Mouse (Mus musculus) cerebellum, adult 9-10 months (tissue): ENCODE results near the gene Urb2.
"Not testable (repeated sequence)": the region's sequence is repeated elsewhere in the genome, so short reads cannot be mapped to it uniquely, and the experiment has no call there.

Experiments
- DNase-seq: peaks from one replicate; pipeline ENCODE4 v3.0.0; 2022

The Urb2 gene

DNA sequence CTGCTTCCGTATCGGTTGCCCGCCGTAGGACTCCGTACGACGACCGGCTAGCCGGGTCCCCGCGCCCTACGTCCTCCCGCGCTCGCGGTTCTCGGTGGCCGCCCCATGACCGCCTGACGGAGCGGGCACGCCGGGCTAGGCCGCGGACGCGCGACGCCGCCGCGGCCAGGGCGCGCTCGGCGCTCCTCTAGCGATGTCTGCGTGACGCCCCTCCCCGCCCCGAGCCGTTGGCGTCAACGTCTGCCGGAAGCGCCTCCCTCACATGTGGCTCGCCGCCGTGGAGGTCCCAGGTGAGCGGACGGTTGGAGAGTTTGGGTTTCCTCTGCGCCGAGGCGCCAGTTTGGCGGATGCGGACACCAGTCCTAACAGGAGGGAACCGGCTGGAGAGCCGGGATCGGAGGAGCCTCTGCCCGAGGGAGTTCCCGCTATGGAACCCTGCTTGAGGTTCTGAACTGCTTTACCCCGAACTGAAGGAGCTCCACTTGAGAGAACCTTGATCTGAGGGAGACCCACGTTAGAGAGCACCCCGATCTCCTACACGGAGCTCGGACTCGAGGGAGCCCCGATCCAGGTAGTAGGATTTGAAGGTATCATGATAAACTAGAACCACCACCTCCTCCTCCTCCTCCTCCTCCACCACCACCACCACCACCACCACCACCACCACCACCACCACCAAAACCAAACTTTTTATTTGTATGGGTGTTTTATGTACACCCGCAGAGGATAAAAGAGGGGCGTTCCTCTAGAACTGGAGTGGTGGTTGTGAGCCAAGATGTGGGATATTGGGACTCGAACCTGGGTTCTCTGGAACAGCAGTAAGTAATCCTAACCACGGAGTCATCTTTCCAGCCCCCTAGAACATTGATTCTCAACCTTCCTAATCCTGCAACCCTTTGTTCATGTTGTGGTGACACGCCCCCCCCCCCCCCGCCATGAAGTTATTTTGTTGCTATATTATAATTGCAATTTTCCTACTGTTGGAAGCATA, at the start of gene Urb2, which contains the start of gene Taf5l:
TSS of gene Urb2 (plus strand) at position 272 of the 991 bp plus-strand sequence.
TSS of gene Taf5l (minus strand) at position 161 of the 991 bp plus-strand sequence.
- DNase-seq = peak; percentile 91

DNA sequence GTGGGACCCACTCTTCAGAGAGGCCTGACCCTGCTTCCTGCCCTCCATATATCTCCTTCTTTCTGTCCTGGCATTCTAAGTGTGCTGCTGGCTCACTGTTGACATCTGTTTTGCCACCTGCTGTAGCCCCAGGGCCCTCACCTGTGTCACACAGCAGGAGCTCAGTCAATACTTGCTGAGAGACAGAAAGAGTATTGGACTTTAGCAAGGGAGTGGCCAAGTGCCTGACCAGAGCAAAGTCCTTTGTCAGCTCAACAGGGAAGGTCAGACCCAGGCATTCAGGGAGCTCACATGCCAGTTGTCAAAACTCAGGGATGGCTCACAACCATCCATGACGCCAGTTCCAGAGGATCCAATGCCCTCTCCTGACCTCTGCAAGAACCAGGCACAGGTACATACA, 47.8 kb upstream of the Urb2 start:
- DNase-seq = no peak

DNA sequence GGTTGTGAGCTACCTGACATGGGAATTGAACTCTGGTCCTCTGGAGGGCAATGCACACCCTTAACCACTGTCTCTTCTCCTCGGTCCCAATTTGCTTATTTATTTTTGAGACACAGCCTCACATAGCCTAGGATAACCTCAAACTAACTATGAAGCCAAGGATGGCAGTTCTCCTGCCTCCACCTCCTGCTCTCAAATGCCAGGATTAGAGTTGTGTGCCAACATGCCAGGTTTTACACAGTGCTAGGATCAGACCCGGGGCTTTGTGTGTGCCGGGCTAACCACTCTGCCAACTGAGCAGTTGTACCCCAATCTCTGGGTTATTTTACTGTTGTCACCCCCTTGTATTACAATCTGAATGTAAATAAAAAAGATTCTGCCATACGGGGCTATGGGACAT, 43.8 kb upstream of the Urb2 start:
- peak; percentile 19 for DNase-seq

DNA sequence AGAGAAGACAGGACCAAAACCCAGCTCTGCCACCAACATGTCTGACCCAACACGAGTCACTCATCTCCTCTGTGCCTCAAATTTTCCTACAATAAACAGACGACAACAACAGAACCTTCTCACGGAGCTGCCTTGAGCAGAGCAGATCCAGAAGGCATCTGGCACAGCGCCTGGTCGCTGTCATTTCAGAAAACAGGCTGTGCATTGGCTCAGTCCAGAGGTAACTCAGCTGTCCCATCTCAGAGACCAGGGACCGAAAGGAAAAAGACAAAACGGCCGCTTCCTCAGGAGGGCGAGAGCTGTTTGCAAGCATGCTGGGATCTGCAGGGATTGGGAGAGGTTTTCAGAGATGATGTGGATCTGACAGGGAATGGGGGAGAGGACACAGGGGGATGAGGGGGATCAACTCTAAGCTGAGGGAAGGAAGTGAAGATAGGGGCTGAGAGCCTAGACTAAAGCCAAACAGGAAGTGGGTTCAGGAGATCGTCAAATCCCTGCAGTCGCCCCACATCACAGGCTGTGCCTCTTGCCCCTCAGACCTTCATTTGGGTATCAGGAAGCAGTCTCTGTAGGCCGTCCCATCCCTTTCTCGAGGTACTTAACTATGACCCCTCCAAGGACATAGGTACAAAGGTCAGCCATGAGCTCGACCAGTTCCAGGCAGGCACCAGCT, 43.0 kb upstream of the Urb2 start:
- peak; percentile 46 for DNase-seq

DNA sequence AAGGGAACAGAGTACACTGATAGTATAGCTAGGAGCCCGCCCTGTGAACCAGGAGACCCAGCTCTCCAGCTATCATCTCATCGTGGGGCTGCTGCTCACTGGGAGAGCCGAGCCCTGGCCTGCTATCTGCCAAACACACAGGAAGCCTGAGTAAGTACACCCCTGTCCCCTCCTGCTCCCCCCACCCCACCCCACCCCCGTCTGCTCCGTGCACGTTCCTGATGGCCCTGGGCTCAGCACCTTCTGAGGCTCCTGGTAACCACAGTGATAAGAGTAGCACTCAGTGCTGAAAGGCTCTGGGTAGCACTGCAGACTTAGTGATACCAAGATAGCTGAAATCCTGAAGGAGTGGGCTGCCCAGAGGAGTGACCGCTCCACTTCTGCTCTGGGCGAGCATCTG, 42.4 kb upstream of the Urb2 start:
- no peak for DNase-seq

DNA sequence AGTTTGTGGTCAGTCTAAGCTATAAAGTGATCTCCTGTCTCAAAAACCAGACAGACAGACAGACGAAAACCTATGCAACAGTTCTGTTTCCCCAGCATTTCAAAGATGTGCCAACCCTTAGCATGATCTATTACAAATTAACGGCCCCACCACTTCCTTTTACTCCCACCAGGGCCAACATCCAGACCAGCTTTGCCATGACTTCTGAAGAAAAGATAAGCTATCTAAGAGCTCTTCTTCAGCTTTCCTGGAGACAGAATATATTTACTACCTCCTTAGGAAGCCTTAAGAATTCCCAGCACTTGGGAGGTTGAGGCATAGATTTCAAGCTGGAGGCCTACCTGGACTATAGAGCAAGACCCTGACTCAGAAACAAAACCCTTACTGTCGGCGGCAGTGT, 41.1 kb upstream of the Urb2 start:
- no peak for DNase-seq

DNA sequence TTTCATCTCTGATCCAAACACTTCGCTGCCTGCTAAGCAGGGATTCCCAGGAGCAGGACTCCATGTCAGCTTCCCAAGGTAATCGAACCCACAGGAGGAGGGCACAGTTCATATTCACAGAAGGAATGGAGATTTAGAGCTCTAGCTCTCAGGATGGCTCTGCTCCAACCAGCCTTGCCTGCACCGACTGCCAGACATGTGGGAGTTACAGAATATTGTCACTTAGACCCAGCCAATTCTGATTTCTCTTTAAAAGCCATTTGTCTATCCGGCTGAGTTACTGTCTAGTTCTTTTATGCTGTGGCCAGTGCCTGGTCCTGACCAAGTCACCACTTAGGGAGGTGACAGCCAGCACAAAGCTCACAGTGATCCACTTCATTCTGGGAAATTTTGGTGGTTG, 39.6 kb upstream of the Urb2 start:
- DNase-seq = peak; percentile 35

DNA sequence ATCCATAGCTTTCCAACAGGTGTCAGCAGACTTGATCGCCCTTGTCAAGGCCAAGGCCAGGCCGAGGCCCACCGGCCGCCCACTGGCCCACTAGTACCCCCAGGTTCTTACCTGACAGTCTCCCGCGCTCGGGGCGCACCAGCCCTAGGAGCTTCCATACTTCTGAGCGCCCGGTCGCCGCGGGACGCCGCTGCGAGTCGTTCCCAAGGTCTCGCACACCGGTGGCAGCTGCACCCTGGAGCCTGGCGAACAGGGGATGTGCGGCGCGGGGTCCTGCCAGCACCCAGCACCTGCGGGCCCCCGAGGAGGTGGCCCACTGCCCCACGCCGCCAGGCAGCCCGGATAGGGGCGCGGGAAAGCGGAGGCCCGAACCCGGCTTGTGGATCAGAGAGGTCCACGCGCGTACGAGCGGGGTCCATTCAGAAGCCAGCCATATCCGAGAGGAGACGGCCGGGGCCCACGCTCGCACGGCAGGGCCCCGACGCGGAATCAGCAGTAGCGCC, 39.0 kb upstream of the Urb2 start:
- peak; percentile 50 for DNase-seq

DNA sequence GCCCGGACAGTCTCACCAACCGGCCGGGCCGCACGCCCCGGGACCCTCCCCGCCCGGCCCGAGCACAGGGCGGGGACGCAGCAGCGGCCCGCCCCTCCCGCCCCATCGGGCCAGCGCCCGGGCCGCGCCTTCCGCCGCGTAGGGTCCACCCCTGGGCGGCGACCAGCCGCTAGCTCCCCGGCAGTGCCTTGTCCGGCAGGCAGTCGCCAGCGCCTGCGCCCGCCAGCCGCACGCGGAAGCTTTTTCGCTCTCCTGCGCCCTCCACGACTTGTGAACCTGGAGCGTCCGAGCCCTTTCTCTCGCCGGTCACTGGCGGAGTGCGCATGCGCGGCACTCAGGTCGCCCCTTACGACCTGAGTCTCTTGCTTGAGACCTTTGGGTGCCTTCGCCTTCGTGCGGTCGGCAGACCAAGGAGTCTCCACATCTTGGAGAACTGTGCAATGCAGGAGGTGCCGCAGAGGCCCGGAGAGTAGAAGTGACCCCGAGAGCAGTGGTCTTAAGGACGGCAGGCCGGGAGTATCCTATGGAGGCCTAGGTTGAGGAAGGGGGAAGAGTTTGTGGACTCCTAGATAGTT, 38.4 kb upstream of the Urb2 start, which contains the start of gene Abcb10:
TSS of gene Abcb10 (minus strand) at position 297 of the 575 bp plus-strand sequence.
- DNase-seq = peak; percentile 88

DNA sequence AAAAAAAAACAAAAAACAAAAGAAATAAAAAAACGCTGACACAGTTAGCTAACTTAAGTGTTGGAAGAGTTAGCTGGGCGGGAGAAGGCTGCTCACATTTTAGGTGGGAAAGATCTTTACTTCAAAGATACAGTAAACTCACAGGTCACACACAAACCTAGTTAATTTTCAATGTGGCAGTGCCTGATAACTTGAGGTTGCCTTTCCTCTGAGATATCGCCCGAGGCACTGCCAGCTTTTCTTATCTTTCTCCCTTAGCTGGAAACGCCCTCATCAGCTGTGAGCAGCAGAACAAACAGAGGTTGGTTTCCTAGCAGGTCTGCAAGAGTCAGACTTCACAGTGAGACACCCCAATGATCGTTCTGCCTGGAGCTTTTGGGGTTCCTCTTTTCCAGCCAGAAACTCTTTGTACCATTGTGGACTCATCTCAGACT, 32.7 kb upstream of the Urb2 start:
- no peak for DNase-seq

DNA sequence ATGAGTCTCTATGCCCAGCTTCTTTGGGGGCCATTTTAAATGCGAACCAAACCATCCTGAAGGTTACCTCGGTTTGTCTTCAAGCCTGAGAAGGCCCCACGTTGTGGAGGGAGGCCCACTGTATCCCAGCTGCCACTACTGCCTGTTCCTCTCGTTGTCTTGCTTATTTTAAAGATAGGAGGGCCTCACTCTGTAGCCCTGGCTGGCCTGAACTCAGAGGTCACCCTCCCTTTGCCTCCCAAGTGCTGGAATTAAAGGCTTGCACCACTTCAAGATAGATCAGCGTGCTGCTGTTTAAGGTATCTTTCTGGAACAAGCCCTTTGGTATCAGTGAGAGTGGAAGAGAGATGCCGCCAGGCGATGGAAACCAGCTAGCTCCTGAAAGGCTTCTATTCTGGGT, 32.2 kb upstream of the Urb2 start:
- DNase-seq = no peak

DNA sequence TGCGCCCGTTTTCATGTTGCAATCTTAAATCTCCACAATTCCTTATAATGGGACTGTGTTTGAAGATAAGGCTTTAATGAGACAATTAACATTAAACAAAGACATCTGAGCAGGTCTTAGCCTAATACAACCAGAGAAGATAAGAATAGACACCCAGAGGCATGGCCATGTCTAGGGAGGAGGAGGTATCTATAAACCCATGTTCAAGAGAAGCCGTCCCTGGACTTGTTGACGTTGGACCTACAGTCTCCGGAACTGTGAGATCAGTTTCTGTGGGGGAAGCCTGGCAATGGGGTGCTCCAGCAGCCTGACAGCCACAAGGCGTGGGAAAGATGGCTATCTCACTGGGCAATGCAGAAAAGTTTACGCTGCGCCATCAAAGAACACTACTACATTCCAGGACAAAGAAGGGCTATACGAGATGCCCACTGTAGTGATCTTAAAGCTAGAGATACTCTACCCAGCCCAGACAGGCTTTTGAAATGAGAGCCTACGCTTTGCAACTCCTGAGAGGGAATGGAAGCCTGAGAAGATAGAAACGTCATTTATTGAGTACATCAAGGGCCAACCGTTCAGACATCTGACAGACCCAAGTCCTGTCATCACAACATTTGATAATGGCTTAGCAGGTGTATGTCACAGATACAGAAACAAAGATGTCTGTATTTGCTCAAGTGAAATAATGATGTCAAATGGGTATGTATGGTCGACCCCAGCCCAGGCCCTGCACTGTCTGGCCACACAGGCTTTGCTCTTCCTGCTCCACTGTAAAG, 30.8 kb upstream of the Urb2 start:
- DNase-seq = no peak

DNA sequence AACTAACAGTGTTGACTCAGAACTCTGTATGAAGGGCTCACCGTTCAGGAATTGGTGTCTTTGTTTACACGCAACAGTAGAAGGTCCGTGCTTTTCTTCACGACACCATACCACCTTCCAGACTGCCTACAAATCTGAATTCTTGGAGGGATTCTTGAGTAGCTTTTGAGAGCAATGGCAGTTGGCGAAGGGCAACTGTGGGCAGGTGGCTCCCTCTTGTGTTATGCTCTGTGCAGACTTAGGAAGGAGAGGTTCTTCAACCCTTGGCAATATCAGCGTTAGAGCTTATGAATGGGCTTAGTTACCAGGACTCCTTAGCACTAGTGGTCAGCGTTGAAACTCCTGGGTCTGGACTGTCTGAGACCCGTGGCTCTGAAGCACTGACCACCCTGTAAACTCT, 28.7 kb upstream of the Urb2 start:
- no peak for DNase-seq

DNA sequence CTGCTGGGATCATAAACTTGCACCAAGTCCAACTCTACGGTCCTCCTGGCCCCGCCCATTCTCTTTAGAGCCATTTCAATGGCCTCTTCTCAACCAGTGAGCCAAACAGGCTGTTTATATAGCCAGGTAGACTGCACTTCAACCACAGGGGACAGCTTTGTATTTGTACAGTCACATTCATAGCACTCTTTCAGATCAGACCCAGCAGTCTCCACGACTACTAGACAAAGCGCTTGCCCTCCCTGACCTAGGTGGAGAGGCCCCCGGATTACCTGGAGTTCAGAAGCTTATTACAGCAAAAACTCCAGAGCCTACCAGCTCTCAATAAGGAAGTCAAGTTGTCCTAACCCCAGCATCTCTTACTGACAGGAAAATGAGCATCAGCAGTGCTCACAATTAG, 27.7 kb upstream of the Urb2 start:
- no peak for DNase-seq

DNA sequence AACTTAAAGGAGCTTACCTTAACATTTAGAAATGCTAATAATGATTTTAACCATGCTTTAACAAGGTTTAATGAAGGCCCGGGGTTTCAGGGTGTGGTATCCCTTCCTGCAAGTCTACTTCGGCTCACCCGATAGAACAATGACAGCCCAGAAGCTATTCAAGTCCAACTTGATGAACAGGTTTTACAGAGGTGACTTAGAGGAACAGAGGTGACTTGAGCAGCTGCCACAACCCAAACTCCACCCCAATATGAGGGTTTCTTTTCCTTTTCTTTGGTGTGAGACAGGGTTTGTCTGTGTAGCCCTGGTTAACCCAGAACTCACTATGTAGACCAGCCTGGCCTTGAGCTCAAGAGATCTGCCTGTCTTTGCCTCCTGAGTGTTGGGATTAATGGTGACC, 27.3 kb upstream of the Urb2 start:
- no peak for DNase-seq

DNA sequence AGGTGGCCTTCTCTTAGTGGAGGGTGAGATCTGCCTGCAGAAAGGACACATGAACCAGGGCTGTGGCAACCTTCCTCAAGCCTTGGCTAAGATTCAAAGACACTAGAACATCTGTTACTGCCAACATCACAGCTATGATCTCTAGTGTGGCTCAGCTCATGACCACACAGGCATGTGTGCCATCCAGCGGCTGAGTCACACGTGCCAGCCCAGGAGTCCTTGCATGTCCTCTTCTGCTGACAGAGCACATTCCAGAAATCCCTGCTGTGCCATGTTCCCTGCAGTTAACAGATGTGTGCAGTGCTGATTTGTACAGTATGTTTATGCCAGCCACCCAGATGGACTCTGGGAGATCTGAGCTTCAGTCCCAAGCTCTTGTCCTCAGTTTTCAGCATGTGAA, 21.7 kb upstream of the Urb2 start:
- no peak for DNase-seq

DNA sequence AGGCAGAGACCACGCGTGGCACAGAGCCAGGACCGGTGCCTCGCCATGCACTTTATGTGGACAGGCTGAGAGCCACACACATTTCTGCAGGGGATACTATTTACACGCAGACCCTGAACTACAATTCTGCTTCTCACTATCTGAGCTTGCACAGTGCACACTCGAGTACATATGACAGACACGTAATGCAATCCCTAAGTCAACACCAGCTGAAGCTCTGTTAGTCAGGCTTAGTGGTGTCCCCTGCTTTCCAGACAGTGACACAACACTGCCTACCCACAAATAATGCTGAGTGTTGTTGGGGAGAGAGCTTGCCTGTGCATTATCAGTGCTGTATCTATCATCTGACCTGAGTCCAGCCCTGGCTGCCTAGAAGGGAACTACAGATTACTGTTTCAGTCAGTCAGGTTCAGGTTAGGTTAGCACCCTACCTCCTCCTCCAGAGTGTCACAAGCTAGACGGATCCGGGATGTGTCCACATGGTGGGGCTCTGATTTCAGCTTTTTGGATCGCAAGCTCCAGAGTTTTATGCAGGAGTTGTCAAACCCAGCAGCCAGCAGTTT, 18.7 kb upstream of the Urb2 start:
- no peak for DNase-seq

DNA sequence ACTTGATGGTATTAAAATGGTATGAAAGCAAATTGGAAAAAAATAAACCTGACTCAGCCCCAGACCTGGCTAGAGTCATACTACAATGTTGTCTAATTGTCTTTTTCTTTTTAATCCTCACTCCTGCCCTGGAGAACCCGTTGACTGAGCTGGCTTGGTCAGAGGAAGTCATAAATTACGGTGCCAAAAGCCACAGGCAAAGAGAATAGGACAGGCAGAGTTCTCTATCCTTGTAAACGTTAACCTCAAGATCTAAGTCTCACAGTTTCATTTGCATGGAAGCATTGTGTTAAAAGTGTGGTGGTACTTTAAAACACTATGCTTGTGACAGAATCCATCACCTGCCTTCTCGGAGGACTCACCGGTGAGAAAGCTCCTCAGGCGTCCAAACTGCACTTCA, 13.5 kb upstream of the Urb2 start:
- no peak for DNase-seq

DNA sequence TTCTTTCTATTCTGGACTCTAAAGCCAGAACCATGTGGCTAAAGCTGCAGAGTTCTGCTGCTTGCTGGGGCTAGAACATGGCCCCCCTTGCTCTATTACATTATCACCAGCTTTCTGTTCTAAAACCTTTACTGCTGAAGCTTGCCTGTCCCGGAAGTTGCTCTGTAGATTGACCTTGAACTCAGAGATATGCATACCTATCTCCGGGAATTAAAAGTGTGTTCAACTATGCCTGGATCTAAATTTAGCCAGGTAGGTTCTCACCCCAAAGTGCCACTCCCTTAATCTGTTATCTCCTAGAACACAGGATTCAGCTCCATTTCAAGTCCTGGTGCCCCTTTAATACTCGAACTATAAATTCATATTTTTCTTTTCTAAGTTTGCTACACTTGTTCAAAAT, 9.7 kb upstream of the Urb2 start:
- no peak for DNase-seq

DNA sequence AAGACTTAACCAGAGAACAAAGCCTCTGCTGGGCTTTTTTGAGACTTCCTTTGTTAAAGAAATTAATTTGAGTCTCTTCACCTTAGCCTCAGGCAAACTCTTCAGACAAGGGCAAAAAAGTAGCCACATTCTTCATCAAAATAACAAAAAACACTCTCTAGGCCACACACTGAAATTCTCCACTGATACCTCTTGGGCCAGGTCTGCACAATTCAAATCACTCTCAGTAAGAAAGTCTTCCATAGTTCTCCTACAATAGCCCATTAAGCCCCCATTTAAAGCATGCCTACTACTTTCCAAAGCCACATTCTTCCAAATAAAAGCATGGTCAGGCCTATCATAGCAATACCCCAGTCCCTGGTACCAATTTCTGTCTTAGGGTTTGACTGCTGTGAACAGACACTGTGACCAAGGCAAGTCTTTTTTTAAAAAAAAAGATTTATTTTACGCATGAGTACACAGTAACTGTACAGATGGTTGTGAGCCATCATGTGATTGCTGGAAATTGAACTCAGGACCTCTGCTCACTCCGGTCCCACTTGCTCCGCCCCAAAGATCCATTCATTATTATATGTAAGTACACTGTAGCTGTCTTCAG, 9.2 kb upstream of the Urb2 start:
- DNase-seq = no peak

DNA sequence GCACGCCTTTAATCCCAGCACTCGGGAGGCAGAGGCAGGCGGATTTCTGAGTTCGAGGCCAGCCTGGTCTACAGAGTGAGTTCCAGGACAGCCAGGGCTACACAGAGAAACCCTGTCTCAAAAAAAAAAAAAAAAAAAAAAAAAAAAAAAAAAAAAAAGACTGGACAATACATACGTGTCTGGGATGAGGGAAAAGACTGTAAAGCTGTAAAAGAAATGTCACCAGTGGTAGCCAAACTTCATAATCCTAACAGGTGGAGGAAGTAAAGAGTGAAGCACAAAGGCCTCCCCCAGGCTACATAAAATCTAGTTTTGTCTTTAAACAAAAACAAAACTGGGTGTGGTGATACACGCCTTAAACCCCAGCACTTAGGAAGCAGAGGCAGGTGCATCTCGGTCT, 7.0 kb upstream of the Urb2 start:
- not testable (repeated sequence) for DNase-seq

DNA sequence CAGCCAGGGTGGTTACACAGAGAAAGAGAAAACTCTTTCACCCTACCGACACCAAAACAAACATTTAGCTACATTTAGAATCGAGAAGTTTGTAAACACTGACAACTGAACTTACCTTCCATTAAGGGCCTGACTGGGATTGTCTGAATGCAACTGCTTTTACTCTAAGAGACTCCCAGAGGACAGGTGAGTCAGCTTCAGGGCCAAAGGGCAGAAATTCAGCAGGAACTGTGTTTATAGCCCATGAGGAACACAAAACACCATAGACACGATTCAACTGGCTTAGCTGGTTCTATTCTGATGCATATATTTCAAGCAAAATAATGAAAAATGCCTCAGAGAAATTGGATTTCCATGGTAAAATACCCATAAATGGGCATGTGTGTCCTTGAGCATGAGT, 6.6 kb upstream of the Urb2 start:
- DNase-seq = no peak
